Comparison of ENCODE assay signal across 15 mouse cellular contexts in genomic region chr13:57744667-57745066, GRCm38 (mm10).
"Had no signal": no experiment of that assay in that cellular context is flagged by ENCODE, and none has a peak within 500 bp of the region (broad histone marks: within the 10 kb centered on the region; RNA-seq: fewer than 3 reads in every experiment).

No protein-coding gene starts in this region.

- H3K9ac ChIP-seq: lung, embryonic 14.5 days; midbrain, embryonic 13.5 days; midbrain, embryonic 15.5 days; neural tube, embryonic 12.5 days; stomach, embryonic 15.5 days had no signal

- DNase-seq: lung, adult 18-20 months; lung, embryonic 14.5 days; lung, postnatal 10 days; lung, postnatal 36 days; right cerebral cortex, postnatal 14 days; thymus, adult 2 months; thymus, postnatal 25 days; thymus, postnatal 4 days had no signal

- H3K4me2 ChIP-seq: lung, embryonic 14.5 days; midbrain, embryonic 11.5 days; midbrain, embryonic 13.5 days; midbrain, embryonic 15.5 days; neural tube, embryonic 12.5 days; stomach, embryonic 15.5 days had no signal

- ATAC-seq: midbrain, embryonic 13.5 days; midbrain, embryonic 15.5 days had no signal

- H3K36me3 ChIP-seq: midbrain, embryonic 13.5 days; midbrain, embryonic 15.5 days; neural tube, embryonic 12.5 days; stomach, embryonic 15.5 days had no signal

- H3K27ac ChIP-seq: macrophage; midbrain, embryonic 13.5 days; midbrain, embryonic 15.5 days; neural tube, embryonic 12.5 days; stomach, embryonic 15.5 days; stomach, postnatal 0 days had no signal

- H3K27me3 ChIP-seq: midbrain, embryonic 13.5 days; midbrain, embryonic 15.5 days; neural tube, embryonic 12.5 days; stomach, embryonic 15.5 days had no signal

- H3K9me3 ChIP-seq: midbrain, embryonic 13.5 days; midbrain, embryonic 15.5 days; neural tube, embryonic 12.5 days; stomach, embryonic 15.5 days had no signal

- H3K4me3 ChIP-seq: midbrain, embryonic 13.5 days; midbrain, embryonic 15.5 days; neural tube, embryonic 12.5 days; stomach, embryonic 15.5 days had no signal
